Mouse (Mus musculus) naive thymus-derived CD4-positive, alpha-beta T cell, adult 2 months (primary cell): Measurements from ENCODE around the gene Tnfaip1.
"Not testable (repeated sequence)": the region's sequence is repeated elsewhere in the genome, so short reads cannot be mapped to it uniquely, and the experiment has no call there.

ENCODE experiments used
- DNase-seq: peaks from one replicate; pipeline ENCODE4 v3.0.0-alpha.2; 2011; ENCODE audit warnings: low read depth

Gene Tnfaip1

DNA sequence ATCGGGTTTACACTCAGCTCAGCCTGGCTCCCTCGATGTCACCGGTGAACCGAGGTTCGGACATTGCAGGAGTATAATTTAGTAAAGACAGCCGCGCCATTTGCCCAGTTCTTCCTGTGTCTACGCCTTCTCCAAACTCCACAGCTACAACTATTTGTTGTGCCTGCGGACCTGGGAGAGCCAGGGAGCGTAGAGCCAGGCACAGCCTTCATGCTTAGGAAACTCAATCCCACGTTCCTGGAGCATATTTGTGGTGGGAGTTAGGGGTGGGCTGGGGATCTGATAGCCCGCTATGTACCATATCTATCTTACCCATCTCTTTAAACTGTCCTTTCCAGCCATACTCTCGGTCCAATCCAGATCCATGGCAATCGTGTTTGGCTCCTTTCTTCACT is 555 bp upstream of the Tnfaip1 start:
- peak; percentile 30 for DNase-seq

DNA sequence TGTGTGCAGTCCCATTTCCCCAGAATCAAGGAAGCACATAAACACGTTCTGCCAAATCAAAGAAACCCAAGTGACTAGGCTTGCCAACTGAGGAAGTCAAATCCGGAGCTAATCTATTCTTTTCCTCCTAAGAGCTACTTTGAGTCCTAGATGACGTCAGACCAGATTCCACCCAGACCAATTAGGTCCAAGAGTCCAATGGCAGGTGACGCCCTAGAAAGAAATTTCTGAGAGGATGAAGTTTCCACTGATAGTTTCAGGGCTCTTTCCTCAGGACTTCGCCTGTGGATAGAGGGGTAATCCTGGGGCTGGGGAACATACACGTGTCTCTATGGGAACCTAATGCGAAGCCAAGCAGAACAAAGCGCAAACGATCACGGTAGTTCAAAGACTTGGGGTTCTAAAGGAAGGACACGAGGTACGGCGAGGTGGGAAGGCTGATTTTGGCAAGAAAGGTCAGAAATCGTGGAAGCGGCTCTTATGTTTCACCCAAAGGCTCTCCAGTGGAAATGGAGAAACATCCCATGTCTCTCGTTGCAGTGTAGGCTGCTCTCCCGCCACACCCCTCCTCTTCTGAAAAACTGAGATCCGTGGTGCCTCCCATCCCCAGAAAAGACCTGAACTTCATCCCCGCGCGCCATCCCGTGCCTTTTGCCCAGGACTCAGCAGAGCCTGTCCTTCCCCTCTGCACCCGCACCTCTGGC is 604 bp downstream of the Tnfaip1 start:
- DNase-seq: no peak

DNA sequence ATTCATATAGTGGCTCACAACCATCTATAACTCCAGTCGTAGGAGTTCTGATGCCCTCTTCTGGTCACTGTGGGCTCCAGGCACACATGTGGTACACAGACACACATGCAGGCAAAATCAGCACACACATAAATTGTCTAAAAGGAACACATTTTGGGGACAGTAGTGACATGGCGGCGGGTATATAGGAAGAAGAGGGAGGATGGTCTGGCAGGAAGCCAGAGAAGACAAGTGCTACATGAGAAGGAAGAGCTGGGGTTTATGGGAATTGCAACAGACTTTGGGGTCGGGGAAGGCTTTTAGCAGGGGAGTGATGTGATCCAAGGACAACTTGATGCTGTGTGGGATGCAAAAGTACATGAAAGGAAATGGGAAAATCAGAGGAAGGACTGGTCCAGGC is 1.6 kb downstream of the Tnfaip1 start:
- peak; percentile 18 for DNase-seq

DNA sequence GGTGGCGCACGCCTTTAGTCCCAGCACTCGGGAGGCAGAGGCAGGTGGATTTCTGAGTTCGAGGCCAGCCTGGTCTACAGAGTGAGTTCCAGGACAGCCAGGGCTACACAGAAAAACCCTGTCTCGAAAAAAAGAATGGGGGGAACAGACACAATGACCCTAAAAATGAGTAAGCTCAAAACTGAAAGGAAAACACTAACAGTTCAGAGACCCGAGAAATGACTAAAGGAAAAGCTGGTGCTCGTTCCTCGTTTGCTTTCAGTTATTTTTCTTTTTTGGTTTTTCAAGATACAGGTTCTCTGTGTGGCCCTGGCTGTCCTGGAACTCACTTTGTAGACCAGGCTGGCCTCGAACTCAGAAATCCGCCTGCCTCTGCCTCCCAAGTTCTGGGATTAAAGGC is 4.6 kb downstream of the Tnfaip1 start:
- not testable (repeated sequence) for DNase-seq

DNA sequence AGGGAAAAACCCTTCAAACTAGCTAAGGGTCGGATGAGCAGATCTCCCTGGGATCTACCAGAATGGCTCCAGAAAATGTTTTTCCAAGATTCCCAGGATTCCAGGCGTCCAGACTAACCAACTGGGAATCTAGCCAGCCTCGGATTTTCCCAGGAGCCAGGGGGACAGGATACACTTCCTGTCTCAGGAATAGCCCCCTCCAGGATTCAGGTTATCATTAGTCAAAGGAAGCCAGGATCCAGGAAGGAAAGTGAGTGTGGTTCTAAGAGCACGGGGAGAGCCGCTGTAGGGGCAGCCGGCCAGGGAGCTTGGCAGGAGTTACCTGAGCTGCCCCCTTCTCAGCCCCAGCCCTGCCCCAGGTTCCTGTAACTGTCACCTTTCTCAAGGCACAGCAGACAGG is 5.1 kb downstream of the Tnfaip1 start:
- no peak for DNase-seq

DNA sequence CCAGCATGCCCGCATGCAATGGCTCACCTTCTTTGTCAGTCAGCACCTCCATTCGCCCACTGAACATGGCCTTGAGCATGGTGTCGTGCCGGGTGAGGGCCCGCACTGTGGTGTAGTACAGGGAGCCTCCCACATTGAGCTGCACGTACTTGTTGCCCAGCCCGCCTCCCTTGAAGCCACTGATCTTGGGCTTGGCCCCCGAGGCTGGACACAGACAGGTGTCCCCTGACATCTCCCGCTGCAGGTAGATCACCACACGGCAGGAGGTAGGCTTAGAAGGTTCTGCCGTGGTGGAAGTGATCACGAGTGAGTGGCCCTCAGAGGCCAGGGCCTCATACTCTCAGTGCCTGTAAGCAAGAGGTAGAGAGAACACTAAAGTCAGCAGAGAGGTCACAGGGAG is 6.1 kb downstream of the Tnfaip1 start:
- no peak for DNase-seq

DNA sequence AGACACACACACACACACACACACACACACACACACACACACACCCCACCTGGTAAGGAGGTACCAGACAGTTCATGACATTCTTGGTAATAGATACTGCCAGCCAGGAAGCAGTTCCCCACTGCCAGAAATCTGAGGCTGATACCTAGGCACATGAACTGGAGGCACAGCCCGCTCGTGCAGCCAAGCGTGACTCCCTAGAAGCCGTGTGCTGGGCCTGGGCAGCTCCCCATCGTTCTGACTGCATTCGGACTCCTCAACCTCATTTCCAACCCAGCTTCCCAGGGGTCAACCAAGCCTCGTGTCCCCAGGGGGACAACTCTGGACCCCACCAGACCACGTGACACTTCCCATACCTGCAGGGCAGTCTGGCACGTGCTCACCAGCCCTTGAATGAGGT is 7.4 kb downstream of the Tnfaip1 start:
- no peak for DNase-seq

DNA sequence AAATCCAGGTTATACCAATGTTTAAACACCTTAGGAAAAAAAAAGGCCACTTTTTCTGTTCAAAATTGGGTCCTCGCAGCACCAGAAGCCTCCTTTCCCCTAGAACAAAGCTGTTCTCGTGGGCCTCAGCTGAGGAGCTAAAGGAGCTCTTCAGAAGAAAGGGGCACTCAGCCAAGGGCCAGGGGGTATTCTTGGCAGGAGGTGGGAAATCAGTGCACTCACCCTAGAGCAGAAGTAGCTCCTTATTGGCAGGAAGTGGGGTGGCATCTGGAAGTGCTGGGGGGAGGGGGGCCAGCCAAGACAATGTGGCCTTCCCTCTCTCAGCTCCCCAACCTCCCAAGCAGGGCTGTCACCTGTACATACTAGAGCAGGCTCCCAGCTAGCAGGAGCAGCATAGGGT is 11.3 kb downstream of the Tnfaip1 start:
- DNase-seq: no peak

DNA sequence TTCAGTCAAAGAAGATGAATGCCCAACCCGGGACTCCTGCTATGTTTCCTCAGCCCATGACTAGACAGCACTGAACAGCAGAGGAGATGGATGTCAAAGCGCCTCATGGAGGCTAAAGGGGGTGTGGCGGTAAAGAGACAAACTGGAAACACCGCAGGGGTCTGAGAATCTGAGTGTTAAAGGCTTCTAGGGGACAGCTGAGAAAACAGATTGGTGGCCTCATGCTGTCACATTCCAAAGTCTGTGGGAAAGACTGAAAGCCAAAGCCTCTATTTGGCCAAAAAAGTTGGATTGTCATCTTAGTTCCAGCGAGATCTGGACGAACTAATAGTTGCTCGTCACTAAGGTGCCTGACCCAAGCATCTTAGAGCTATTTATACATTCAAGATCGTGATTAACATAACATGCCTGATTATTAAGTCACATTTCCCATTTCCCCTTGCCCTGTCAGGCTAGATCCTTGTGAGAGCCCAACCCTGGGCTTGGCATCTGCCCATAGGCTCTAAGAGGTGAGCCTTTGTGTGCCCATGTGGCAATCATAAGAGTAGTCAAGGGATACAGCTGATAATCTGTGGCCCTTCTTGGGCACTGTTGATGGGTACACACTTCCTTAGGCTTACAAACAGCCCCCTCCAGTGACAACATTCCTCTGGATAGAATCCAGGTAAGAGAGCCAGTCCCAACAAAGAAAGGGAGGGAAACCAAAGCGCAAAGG is 12.7 kb downstream of the Tnfaip1 start:
- no peak for DNase-seq

DNA sequence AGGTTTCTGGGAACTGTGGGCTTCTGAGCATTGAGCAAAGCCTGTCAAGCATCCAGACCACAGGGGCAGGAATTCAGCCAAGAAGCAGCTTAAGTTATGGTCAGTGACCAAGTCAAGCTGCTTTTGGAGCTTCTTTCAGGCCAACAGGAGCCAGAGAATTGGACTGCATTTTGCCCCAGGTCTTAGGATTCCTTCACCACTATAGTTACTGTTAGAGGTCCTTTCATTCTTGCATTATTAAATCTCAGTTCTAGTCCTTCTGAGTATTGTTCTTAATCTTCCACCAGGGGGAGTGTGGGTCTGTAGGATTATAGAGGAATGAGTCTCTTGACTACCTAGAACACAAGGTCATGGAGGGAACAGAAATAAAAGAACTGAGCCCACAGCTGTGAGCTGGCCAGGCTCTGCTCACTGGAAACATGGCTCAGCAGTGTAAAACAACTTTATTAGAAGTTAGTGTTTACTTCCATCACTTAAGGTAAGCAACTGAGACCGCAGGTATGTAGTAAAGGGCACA is 13.6 kb downstream of the Tnfaip1 start:
- DNase-seq: peak; percentile 62

DNA sequence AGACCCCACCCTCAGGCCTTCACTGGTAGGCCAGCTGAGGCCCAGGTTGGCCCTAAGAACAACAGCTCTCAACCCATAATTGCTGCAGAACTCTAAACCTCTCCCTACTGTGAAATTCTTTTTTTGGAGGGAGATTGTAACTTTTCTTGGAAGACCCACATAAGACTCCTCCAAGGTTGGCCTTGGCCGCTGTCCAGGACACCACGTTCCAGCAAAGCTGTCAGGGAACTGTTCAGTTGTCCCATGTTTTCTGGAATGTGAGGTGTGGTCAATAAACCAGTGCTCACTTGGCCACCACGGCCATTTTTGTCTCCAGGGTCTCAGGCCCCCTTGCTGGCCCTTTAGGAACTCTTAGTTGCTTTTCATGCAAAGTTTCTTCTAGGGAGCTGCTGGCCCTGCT is 14.3 kb downstream of the Tnfaip1 start:
- DNase-seq: no peak

DNA sequence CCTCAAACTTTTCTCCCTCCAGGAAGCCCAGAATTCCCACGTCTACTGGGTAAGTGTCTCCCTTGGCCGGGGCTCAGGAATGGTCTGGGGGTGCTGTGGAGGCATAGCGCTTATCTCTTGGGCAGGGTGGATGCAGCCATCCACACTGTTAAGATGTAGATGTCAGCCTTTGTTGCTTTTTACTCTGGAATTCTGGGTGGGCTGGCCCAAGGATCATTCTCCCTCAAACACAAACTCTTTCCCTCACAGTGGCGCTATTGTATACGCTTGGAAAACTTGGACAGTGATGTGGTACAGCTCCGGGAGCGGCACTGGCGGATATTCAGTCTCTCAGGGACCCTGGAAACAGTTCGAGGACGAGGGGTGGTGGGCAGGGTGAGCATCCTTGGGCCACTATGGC is 17.2 kb downstream of the Tnfaip1 start:
- DNase-seq: no peak

DNA sequence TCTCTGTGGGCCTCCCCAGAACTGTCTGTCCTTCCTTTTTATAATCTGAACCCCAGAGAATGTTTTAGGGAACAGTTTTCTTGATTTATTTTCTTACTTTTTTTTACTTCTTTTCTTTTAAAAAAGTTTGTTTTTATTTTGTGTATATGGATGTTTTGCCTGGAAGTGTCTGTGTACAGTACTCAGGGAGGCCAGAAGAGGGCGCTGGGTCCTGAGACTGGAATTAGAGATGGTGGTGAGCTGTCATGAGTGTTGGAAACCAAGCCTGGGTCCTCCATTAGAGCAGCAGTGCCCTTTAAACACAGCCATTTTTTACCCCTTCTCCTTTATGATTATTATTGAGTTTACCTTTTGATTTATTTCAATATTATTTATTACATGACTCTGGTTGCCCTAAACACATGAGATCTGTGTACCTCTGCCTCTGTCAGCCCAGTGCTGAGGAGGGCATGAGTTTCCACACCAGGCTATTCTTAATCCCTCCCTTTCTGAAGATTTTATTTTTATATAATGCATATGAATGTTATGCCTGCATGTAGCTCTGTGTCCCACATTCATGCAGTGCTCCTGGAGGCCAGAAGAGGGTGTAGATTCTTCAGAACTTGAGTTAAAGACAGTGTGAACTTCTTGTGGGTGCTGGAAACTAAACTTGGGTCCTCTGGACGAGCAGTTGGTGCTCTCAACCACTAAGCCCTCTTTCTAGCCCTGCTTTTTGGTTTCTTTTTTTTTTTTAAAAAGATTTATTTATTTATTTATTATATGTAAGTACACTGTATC is 20.4 kb downstream of the Tnfaip1 start:
- peak; percentile 52 for DNase-seq

DNA sequence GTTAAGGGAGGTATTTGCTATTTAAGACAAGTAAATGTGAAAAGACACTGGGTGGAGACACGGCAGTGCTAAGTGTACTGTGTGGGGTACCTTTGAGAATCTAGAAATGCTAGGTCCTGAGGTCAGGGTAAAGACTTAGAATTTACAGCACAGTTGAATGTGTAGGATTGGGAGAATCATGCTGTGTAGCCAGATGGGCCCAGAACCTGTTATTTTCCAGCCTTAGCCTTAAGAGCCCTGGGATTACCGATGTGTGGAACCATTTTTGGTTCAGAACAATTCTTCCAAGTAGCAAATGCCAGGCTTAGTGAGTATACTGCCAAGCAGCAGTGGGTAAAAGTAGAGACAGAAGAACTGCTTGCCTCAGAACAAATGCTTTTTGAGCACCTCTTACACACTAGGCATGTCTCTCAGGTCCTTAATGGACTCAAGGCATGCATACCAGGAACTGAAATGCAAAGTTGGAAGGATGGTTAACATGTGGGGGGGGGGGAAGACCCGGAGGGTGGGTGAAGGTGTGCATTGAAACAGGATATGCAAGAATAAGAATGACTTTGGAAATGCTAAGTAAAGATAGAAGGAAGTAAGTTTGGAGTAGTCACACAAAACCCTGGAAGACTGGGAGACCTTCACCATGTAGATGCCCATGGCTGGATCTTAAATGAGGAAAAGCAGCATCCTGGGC is 22.9 kb downstream of the Tnfaip1 start:
- no peak for DNase-seq

DNA sequence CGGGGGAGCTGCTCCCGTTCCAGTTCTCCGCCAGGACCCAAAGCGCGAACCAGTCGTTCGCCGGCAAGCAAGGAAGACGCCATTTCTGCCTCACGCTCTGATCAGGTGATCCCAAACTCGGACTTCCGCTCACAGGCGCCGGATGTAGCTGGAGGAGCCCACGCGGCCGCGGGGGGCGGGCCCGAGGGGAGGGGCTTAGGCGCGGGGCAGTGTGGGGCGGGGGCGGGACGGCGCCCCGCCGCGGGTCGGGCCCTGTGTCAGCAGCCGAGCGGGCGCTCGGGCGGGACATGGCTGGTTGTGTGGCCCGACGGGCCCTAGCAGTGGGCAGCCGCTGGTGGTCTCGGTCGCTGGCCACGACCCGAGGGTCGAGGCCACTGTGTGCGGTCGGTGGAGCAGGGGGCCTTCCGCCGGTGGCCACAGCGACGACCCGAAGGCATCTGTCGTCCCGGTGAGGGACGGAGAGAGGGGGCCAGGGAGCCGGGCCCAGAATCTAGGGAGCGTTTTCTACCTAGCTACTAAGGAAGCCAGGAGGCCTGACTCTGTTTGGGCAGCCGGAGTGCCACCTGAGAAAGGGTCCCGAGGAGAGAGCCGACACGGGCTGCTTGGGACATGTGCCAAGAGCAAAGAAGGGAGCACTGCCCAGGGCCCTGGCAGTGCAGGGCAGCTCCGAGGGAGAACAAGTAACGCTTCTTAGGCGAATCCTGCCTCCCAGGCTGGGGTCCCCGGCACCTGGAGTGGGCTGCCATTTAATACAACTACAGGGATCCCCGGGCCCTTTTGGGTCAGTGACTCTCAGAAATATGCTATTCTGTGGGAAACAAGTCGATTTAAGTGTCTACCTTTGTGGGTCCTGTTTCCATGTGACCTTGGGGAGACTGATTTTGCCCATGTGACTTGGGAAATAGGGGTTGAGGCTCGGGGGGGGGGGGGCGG is 23.8 kb downstream of the Tnfaip1 start, which contains the start of the genes Tmem199 and Poldip2:
Gene Tmem199 (minus strand): TSS at position 148 of the 933 bp plus-strand sequence.
Gene Poldip2 (plus strand): TSS at position 169 of the 933 bp plus-strand sequence.
- peak; percentile 94 for DNase-seq

DNA sequence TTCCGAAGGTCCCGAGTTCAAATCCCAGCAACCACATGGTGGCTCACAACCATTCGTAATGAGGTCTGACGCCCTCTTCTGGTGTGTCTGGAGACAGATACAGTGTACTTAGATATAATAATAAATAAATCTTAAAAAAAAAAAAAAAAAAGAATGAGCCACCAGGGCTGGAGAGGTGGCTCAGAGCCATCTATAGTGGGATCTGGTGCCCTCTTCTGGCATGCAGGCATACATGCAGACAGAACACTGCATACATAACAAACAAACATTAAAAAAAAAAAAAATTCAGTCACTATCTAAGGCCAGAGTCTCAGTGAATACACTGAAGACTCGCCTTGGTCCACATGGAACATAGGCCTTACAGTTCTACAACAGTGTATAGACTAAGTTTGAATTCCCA is 27.0 kb downstream of the Tnfaip1 start:
- DNase-seq: peak; percentile 53

DNA sequence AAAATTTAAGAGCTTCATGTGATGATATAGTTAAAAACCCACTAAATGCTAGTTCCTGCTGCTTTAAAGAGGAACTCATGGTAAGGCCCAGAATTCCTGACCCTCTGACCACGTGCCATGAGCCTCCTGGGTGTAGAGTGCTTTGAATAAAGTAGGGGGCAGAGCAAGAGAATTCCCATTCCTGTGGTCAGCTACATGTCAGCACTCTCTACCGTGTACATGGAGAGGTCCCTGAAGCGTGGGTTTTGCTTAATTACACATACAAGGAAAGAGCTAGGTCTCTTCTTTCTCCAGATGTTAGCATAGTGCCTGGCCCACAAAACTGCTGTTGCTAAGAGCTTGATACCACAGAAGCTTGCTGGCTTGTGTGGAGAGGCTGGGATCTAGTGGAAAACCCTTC is 30.7 kb downstream of the Tnfaip1 start:
- DNase-seq: no peak

DNA sequence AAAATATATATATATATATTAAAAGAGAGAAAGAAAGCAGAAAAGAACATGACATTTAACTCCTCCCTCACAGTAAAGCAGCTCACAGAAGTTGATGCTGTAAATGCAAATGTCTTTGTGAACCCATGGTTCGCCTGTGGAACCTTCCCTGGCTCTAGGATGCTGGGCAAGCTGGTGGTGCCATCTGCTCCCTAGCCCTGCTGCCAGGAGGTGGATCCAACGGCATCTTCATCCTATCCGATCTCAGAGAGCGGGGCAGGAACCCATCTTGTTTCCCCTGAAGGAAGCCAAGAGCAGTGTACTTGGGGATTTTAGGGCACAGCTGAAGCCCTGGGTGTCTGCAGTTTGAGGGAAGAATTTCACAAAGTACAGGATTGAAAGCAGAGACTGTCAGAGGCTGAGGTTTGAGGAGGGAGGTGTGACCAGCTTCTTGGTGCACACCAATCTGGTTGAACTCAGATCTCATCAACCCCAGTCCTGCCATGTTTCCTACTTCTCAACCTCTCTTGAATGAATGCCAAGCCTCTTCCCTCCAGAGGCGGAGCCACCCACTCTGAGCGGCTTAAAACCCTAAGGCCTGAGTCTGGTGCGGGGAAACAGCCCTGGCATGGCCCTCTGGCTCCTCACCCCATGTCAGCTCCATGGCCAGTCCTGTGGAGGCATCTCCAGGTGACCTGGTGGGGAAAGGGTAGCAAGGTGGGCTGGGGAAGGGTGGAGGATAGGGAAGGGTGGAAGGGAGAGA is 33.1 kb downstream of the Tnfaip1 start, which contains the start of gene Sebox:
Gene Sebox (plus strand): TSS at position 539 of the 742 bp plus-strand sequence.
- no peak for DNase-seq

DNA sequence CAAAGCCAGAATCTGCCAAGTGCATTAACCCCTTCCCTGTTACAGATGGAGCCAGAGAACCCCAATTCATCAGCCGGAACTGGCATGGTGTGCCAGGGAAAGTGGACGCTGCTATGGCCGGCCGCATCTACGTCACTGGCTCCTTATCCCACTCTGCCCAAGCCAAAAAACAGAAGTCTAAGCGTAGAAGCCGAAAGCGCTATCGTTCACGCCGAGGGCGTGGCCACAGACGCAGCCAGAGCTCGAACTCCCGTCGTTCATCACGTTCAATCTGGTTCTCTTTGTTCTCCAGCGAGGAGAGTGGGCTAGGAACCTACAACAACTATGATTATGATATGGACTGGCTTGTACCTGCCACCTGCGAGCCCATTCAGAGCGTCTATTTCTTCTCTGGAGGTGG is 34.6 kb downstream of the Tnfaip1 start:
- no peak for DNase-seq

DNA sequence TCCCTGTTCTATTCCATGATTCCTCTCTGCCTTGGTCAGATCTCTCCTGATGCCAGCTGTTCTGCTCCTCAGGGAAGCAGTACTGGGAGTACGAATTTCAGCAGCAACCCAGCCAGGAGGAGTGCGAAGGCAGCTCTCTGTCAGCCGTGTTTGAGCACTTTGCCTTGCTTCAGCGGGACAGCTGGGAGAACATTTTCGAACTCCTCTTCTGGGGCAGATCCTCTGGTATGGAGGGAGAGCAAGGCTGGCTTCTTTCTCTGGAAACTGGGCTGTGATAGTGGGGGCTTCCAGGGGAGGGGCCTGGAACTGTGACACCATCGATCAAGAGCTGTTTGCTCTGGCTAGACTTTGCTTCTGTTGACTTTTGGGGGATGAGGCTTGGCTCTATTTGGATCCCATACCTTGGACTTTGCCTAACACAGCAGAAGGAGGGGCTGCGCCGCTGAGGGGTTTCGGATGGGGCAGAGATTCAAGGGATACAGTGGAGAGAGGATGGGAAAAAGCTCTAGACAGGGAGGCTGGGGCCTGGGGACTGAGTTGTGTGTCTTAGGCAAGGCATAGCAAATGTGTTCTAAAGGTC is 35.4 kb downstream of the Tnfaip1 start:
- no peak for DNase-seq
